Mouse (Mus musculus) T-helper 1 cell (primary cell): ENCODE data around the gene Trappc12.

Experiments used
- in situ Hi-C: fragments of 300-600 bp; cut with MboI, MseI; formaldehyde crosslinking; loops from one replicate; pipeline ENCODE4 v1.15.1; 2025; ENCODE audit warnings: high pct_unique_total_duplicates

The Trappc12 gene

GRCm38 (mm10) chr12:28750021-28750633, at the start of gene Trappc12:
Gene Trappc12 (minus strand): TSS chr12:28750472.
- in situ Hi-C loops: loop anchor here (5.0 to 10.0 kb wide), 2 partner anchors 63 to 1835 kb away; partner anchors contain the start of gene Tmem18

GRCm38 (mm10) chr12:28799798-28800411, 49.6 kb upstream of the Trappc12 start:
- in situ Hi-C loops: no loop called here

GRCm38 (mm10) chr12:28796881-28797420, 46.7 kb upstream of the Trappc12 start:
- in situ Hi-C loops: no loop called here

GRCm38 (mm10) chr12:28795041-28795440, 44.8 kb upstream of the Trappc12 start:
- in situ Hi-C loops: no loop called here

- in situ Hi-C loops: no loop called here
Observed at GRCm38 (mm10) chr12:28793715-28794114, 43.4 kb upstream of the Trappc12 start.

GRCm38 (mm10) chr12:28792613-28793012, 42.3 kb upstream of the Trappc12 start:
- in situ Hi-C loops: no loop called here

GRCm38 (mm10) chr12:28786310-28786709, 36.0 kb upstream of the Trappc12 start:
- in situ Hi-C loops: no loop called here

GRCm38 (mm10) chr12:28785299-28785698, 35.0 kb upstream of the Trappc12 start:
- in situ Hi-C loops: no loop called here

- in situ Hi-C loops: no loop called here
Observed at GRCm38 (mm10) chr12:28784864-28785263, 34.6 kb upstream of the Trappc12 start.

GRCm38 (mm10) chr12:28784355-28784754, 34.1 kb upstream of the Trappc12 start:
- in situ Hi-C loops: no loop called here

- in situ Hi-C loops: no loop called here
Observed at GRCm38 (mm10) chr12:28782637-28783036, 32.4 kb upstream of the Trappc12 start.

GRCm38 (mm10) chr12:28780180-28780579, 29.9 kb upstream of the Trappc12 start:
- in situ Hi-C loops: no loop called here

- in situ Hi-C loops: no loop called here
Observed at GRCm38 (mm10) chr12:28775627-28776026, 25.4 kb upstream of the Trappc12 start.

GRCm38 (mm10) chr12:28775120-28775519, 24.8 kb upstream of the Trappc12 start:
- in situ Hi-C loops: no loop called here

GRCm38 (mm10) chr12:28773815-28774214, 23.5 kb upstream of the Trappc12 start:
- in situ Hi-C loops: no loop called here

- in situ Hi-C loops: no loop called here
Observed at GRCm38 (mm10) chr12:28769953-28770352, 19.7 kb upstream of the Trappc12 start.

GRCm38 (mm10) chr12:28756019-28756418, 5.7 kb upstream of the Trappc12 start:
- in situ Hi-C loops: loop anchor here (10.0 kb wide), 1 partner anchor 1829 kb away; the partner anchor contains the start of gene Tmem18

- in situ Hi-C loops: loop anchor here (5.0 to 10.0 kb wide), 2 partner anchors 64 to 1833 kb away; partner anchors contain the start of gene Tmem18
Observed at GRCm38 (mm10) chr12:28751508-28752263, 1.4 kb upstream of the Trappc12 start, which contains the start of gene Eipr1. Gene Eipr1 (plus strand): TSS chr12:28751803.

GRCm38 (mm10) chr12:28750876-28751275, 604 bp upstream of the Trappc12 start:
- in situ Hi-C loops: loop anchor here (5.0 to 10.0 kb wide), 2 partner anchors 64 to 1834 kb away; partner anchors contain the start of gene Tmem18

- in situ Hi-C loops: no loop called here
Observed at GRCm38 (mm10) chr12:28743328-28743727, 6.9 kb downstream of the Trappc12 start.

- in situ Hi-C loops: no loop called here
Observed at GRCm38 (mm10) chr12:28735293-28735692, 15.0 kb downstream of the Trappc12 start.

- in situ Hi-C loops: no loop called here
Observed at GRCm38 (mm10) chr12:28734271-28734670, 16.0 kb downstream of the Trappc12 start.
